Mouse (Mus musculus) heart, adult 2 months (tissue): ENCODE results near the gene Icmt.

Source experiments
- CTCF ChIP-seq: fragments of 200-600 bp; IDR thresholded peaks from 2 replicates; pipeline ENCODE4 v1.8.1; 2022; ENCODE audit warnings: antibody characterized with exemption, mild to moderate bottlenecking, moderate library complexity
- EP300 ChIP-seq: fragments of 200-500 bp; IDR thresholded peaks from 2 replicates; pipeline ENCODE4 v1.6.1; 2011; ENCODE audit warnings: low read depth, low read length, control low read depth; ENCODE audit not compliant: insufficient read depth
- POLR2A ChIP-seq: fragments of 200-500 bp; IDR thresholded peaks from 2 replicates; pipeline ENCODE4 v1.6.1; 2011; ENCODE audit warnings: mild to moderate bottlenecking, low read depth, low read length, control low read depth; ENCODE audit not compliant: insufficient read depth

GRCm38 (mm10) chr4:152272449-152273049 is 24.5 kb upstream of the Icmt start:
- TF ChIP-seq CTCF (peak; percentile 65), EP300 (peak; percentile 38; the same call in 1 of the 2 replicates), POLR2A (no peak)
